Mouse (Mus musculus) thymus, adult 2 months (tissue): Measurements from ENCODE around the gene Grin1.

Source experiments
- CTCF ChIP-seq: fragments of 200-500 bp; IDR thresholded peaks from 2 replicates; pipeline ENCODE4 v1.5.1; 2012; ENCODE audit warnings: mild to moderate bottlenecking, control low read depth, low read length, moderate library complexity, borderline replicate concordance; ENCODE audit not compliant: control insufficient read depth, poor library complexity, insufficient read depth; ENCODE audit errors: extremely low read depth
- POLR2A ChIP-seq: fragments of 200-500 bp; IDR thresholded peaks from 2 replicates; pipeline ENCODE4 v1.6.1; 2012; ENCODE audit warnings: mild to moderate bottlenecking, low read length, control low read depth, moderate library complexity; ENCODE audit not compliant: control insufficient read depth, poor library complexity, insufficient read depth; ENCODE audit errors: extremely low read depth

- TF ChIP-seq CTCF (no peak), POLR2A (no peak)
Measured at GRCm38 (mm10) chr2:25293706-25294105, 25.3 kb downstream of the Grin1 start.
